Mouse (Mus musculus) gastrocnemius, adult 2 months (tissue): Measurements from ENCODE around the gene Zfp9. TPM values are rescaled to one million over a fixed set of nuclear protein-coding genes. Genes with fewer than 3 reads are reported as not detected.

ENCODE experiments used
- DNase-seq: peaks from one replicate; pipeline ENCODE4 v3.0.0; 2022
- H3K27ac ChIP-seq: fragments of 200-600 bp; 2 replicates; pipeline ENCODE4 v1.8.1; 2022; ENCODE audit warnings: mild to moderate bottlenecking
- H3K4me3 ChIP-seq: fragments of 200-600 bp; 2 replicates; pipeline ENCODE4 v1.8.1; 2022; ENCODE audit warnings: mild to moderate bottlenecking, moderate library complexity
- CTCF ChIP-seq: fragments of 200-600 bp; IDR thresholded peaks from 2 replicates; pipeline ENCODE4 v1.8.1; 2022; ENCODE audit warnings: antibody characterized with exemption, mild to moderate bottlenecking, moderate library complexity
- intact Hi-C: fragments of 180-260 bp; cut with DNase I; formaldehyde crosslinking; loops from one replicate; pipeline ENCODE4 v1.15.1; 2025
- microRNA-seq: library from miRNA; unstranded; fragments of <30 nt; microRNA quantifications from one replicate; pipeline ENCODE4 v1.2.0, GENCODE M21; 2021
- total RNA-seq, 2 experiments: library from RNA; stranded (reverse); gene quantifications; 2 replicates each; pipeline ENCODE4 v1.2.3; 2021

Zfp9 gene
- total RNA-seq, 2 experiments from 2014 or later, result 7.0 to 9.4 TPM

DNA sequence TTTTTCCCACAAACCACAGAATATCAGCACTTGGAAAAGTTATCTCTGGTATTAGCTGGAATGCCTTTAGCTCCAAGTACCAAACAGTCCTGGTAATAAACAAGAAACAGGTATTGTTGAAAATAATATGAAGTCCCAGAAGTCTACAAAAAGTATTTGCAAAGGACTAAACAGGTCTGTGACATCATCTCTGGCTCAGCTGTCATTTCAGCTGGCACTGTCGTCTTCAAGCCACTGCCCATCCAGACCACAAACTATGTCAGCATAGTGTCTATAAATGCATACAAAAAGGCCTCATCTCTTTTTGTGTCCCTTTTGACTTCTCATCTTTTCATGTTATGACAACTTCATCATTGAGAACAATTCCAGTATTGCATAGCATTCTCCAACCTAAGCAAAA lies 52.5 kb downstream of the Zfp9 start:
- TF ChIP-seq CTCF, result no peak

GRCm38 (mm10) chr6:118419050-118419920 lies 59.8 kb downstream of the Zfp9 start, which contains the start of gene Bms1:
Bms1 (minus strand) TSS chr6:118419474.
- peak; percentile 96 for DNase-seq
- peak; percentile 97; the same call in 1 of the 2 replicates for TF ChIP-seq CTCF
- Histone ChIP-seq H3K4me3 (peak within 1 kb of the TSS; percentile 77), H3K27ac (peak within 1 kb of the TSS; percentile 94)
- intact Hi-C loops, result loop anchor here (5.0 kb wide), 1 partner anchor 282 kb away; the partner anchor contains the start of gene Csgalnact2

More for the DNA sequence above, 52.5 kb downstream of the Zfp9 start:
- DNase-seq, result no peak
- intact Hi-C loops, result no loop called here
- Histone ChIP-seq H3K27ac (no peak overlapping the region), H3K4me3 (no peak overlapping the region)

Small RNA genes within 50 kb of the gene (microRNA-seq; reads per million reads assigned to microRNA genes)
- not detected for gene Gm25953

Other genes with a start within 250 kb of the Zfp9 start
- gene Bms1, start 59.8 kb downstream of the Zfp9 start, total RNA-seq, result 10 to 100 TPM; 26.3 to 27.0 TPM
- gene Zfp248, start 23.8 kb downstream of the Zfp9 start, total RNA-seq, result 1 to 10 TPM; 1.0 to 1.9 TPM
- gene Ankrd26, start 82.9 kb upstream of the Zfp9 start, total RNA-seq, result 1 to 10 TPM; 2.0 to 3.6 TPM